Mouse (Mus musculus): Measurements from ENCODE around the gene Zfp786.

DNA sequence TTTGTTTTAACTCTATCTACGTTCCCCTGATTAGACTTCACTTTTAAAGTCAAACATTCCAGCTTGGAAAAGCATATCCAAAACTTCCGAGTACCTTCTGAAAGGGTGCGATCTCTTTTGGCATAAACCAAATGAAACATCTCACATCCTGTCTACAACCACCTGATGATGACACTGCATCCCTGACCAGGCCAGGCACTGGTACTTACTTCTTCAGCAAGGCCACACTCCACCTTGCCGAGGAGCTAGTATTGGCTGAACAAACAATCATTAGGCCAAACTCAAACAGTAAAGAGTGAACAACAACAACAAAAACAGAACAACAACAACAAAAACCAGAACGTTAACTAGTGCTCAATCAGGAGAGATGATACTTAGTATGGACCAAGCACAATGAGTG lies 19.3 kb downstream of the Zfp786 start:
- TF ChIP-seq NELFE (IDR thresholded peaks at IDR 0.05; ENCODE audit: low read depth, low read length) (no peak), SIN3A (IDR thresholded peaks at IDR 0.05; ENCODE audit: low read length) (no peak), POLR2A (IDR thresholded peaks at IDR 0.05; ENCODE audit: control insufficient read depth in 1 of 2, insufficient read depth in 1 of 2, low read depth in 1 of 2, low read length in 2 of 2, poor library complexity in 1 of 2) (no peak)

Data from MEL (cell line).